Mouse (Mus musculus) cortical plate, adult 2 months (tissue): ENCODE results near the gene Olfr551.
"Not testable (repeated sequence)": the region's sequence is repeated elsewhere in the genome, so short reads cannot be mapped to it uniquely, and the experiment has no call there.

Source experiments
- CTCF ChIP-seq: fragments of 200-500 bp; IDR thresholded peaks from 2 replicates; pipeline ENCODE4 v1.5.1; 2011; ENCODE audit warnings: mild to moderate bottlenecking, control low read depth, low read length; ENCODE audit not compliant: insufficient read depth; ENCODE audit errors: extremely low read depth
- POLR2A ChIP-seq: fragments of 200-500 bp; IDR thresholded peaks from 2 replicates; pipeline ENCODE4 v1.6.1; 2011; ENCODE audit warnings: mild to moderate bottlenecking, low read length, control low read depth; ENCODE audit not compliant: insufficient read depth; ENCODE audit errors: extremely low read depth

- not testable (repeated sequence) for TF ChIP-seq POLR2A, CTCF
These were observed 28.7 kb upstream of the Olfr551 start for GRCm38 (mm10) chr7:102620368-102620767.
